Mouse (Mus musculus): ENCODE measurements at regions not wholly inside any gene's neighbourhood (a gene's known extent, or its start where the extent isn't known, plus 50 kb on each side); places are given as distances from the start of the nearest gene placed in this dataset.

DNA sequence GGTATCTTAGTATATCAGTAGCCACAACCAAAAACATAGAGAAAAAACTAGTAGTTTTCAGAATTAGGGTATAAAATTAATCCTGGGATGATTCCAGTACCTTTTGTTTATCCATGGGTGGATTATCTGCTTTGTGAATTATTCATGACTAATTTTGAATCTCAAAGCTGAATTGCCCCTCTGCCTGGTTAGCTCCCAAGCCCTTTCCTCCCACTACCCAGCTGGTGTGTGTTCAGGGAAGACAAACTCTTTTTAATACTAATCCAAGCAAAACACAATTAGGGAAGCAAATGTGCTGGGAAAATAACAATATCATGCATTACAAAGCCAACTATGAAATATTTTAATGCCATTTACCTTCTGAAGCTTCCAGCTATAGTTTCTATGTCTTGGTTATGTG, 347.4 kb downstream of the Gm43517 start:
- no peak for ATAC-seq
- Histone ChIP-seq H3K4me3 (replicated peaks) (no peak overlapping the region), H3K36me3 (no peaks in the 10 kb centered on the region), H3K27me3 (replicated peaks) (no peaks in the 10 kb centered on the region), H3K4me2 (replicated peaks) (no peak overlapping the region), H3K4me1 (replicated peaks) (no peaks in the 10 kb centered on the region), H3K27ac (no peak overlapping the region), H3K9me3 (no peaks in the 10 kb centered on the region), H3K9ac (no peak overlapping the region)

DNA sequence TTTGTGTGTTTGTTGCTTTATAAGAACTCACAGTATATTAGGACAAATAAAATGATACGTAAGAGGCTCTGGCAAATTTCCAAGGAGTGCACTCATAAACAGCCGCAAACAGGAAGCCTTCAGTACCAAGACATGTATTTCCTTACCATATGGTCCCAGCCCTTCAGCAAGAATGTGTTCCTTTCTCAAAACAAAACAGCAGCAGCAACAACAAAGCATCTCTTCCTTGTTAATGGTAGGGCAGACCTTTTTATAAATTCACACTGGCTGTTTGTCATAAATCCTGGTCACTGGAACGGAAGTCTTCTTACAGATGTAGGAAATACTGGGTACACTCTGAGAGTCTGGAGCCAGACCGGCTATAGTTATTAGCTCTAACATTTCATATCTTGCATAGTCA, 352.1 kb downstream of the Gm43517 start:
- no peaks in the 10 kb centered on the region for H3K4me1 ChIP-seq (replicated peaks)
- WGBS: 67% methylated on average over 4 of the region's 4 CpGs

DNA sequence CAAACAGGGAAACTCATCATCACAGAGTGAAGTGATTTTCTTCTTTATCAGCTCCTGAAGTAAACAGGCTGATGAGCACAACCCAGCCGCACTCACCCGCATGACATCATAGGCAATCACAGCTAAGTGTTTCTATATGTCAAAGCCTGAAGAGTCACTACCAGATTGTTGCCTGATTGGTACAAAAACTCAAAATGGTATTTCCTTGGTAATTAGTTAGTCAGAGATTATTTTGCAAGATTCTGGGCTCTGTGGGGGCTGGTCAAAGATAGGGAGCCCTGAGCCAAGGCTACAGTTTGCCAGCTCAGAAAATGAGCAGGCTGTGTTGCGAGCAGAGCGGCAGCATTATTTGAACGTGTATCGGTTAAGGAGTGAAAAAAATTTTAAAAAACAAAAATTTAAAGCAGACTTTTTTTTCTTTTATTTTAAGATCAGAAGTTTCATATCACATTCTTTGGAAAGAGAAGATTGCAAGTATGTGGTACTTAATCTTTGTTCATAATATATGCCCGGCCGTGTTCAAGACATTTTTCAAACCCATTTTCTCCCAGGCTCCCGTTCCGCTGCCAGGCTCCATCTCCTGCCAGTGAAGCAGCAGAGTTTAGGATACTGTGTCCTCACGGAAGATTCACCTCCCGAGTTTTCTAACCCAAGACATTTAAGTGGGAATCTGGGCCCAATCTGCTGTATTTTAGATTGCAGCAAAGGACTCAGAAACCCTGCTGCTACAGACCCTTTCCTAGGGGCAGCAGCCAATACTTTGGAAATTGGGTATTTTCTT, 355.2 kb downstream of the Gm43517 start:
- Histone ChIP-seq H3K27ac (no peak overlapping the region), H3K4me2 (replicated peaks) (no peak overlapping the region), H3K36me3 (no peaks in the 10 kb centered on the region), H3K27me3 (replicated peaks) (no peaks in the 10 kb centered on the region), H3K9ac (no peak overlapping the region), H3K4me1 (replicated peaks) (no peaks in the 10 kb centered on the region), H3K4me3 (replicated peaks) (no peak overlapping the region), H3K9me3 (no peaks in the 10 kb centered on the region)
- ATAC-seq: no peak
- 72% methylated on average over 12 of the region's 12 CpGs for WGBS

More for the DNA sequence above, 352.1 kb downstream of the Gm43517 start:
- no peak overlapping the region for H3K4me2 ChIP-seq (replicated peaks)
- no peaks in the 10 kb centered on the region for H3K27me3 ChIP-seq (replicated peaks)
- no peak overlapping the region for H3K27ac ChIP-seq
- H3K9me3 ChIP-seq: no peaks in the 10 kb centered on the region
- no peak overlapping the region for H3K9ac ChIP-seq
- ATAC-seq: no peak
- H3K4me3 ChIP-seq (replicated peaks): no peak overlapping the region
- no peaks in the 10 kb centered on the region for H3K36me3 ChIP-seq

DNA sequence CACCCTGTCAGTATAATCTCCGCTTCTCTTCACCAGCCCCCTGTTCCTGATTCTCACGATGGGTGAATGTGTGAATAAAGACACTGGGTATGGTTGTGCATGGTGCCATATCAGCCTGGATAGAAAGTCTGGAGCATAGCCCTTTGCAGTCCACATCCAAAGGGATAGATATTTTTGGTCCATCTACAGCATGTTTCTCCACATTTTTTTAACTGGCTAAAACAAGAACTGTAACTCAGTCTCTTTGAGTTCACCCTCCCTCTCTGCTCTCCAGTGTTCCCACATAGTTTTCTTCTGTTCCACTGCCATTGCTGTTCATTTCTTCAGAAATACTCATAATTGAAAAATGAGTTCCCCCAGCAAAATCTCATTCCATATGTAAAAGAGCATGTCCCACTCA, 358.4 kb downstream of the Gm43517 start:
- Histone ChIP-seq H3K4me3 (replicated peaks) (no peak overlapping the region), H3K36me3 (no peaks in the 10 kb centered on the region), H3K4me1 (replicated peaks) (no peaks in the 10 kb centered on the region), H3K9ac (no peak overlapping the region), H3K27me3 (replicated peaks) (no peaks in the 10 kb centered on the region), H3K4me2 (replicated peaks) (no peak overlapping the region), H3K27ac (no peak overlapping the region), H3K9me3 (no peaks in the 10 kb centered on the region)
- ATAC-seq: no peak
- 87% methylated on average over 2 of the region's 2 CpGs for WGBS

DNA sequence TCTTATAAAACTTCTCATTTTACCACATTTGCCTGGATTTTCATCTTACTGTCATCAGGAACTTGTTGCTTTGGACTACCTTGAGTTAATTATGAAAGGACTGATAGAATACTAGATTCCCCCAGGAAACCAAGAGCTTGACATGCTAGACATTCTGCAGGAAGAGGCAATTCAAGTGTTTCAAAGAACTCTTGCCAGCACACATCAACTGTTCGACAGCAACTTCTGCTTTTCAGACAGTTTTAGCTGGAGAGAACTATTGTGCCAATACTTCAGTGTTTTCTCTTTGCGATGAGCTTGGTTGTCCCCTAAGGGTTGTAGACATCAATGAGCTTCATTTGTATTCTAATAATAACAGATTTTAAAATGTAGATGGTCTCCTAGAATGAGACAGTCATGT, 362.1 kb downstream of the Gm43517 start:
- H3K4me2 ChIP-seq (replicated peaks): no peak overlapping the region
- no peaks in the 10 kb centered on the region for H3K9me3 ChIP-seq
- no peaks in the 10 kb centered on the region for H3K36me3 ChIP-seq
- H3K9ac ChIP-seq: no peak overlapping the region
- 75% methylated on average over 2 of the region's 2 CpGs for WGBS
- H3K27ac ChIP-seq: no peak overlapping the region
- H3K4me1 ChIP-seq (replicated peaks): no peaks in the 10 kb centered on the region
- no peak overlapping the region for H3K4me3 ChIP-seq (replicated peaks)
- no peak for ATAC-seq
- H3K27me3 ChIP-seq (replicated peaks): no peaks in the 10 kb centered on the region

DNA sequence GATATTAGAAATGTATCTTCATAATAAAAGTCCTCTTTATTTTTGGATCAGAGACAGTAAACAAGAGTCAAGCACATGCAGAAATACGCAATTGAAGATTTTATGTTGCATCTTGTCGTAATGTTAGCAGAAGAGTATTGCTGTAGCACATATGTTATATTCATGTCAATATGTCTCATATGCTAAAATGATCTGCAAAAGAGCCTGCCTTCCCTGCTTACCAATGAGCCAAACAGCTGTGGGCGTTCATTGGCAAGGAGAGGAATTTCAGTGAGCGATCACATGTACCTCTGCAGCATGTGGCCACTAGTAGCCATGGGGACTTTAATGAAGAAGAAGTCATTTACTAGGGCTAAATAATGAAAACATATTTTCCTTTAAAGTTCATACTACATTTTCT, 373.4 kb downstream of the Gm43517 start:
- Histone ChIP-seq H3K9ac (no peak overlapping the region), H3K9me3 (no peaks in the 10 kb centered on the region), H3K36me3 (no peaks in the 10 kb centered on the region), H3K27ac (no peak overlapping the region), H3K4me1 (replicated peaks) (no peaks in the 10 kb centered on the region), H3K4me3 (replicated peaks) (no peak overlapping the region), H3K27me3 (replicated peaks) (no peaks in the 10 kb centered on the region), H3K4me2 (replicated peaks) (no peak overlapping the region)
- WGBS: 85% methylated on average over 4 of the region's 4 CpGs
- no peak for ATAC-seq

DNA sequence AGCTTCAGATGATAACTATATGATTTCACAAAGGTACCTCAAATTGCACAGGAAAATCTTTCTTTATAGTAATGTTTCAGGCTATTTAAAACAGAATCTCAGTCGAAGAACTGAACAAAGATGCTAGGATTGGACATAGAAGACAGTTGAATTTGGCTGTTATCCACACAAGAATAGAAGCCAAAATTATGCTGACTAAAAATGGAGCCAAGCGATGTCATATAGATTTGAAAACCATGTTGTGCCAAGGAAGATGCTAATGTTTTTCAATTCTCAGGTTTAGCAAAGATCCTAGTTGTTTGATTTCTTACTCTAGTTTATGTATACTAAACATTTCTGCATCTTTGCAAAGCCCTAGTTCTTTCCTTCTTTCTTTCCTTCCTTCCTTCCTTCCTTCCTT, 379.6 kb downstream of the Gm43517 start:
- Histone ChIP-seq H3K4me1 (replicated peaks) (no peaks in the 10 kb centered on the region), H3K9me3 (no peaks in the 10 kb centered on the region), H3K27me3 (replicated peaks) (no peaks in the 10 kb centered on the region), H3K4me2 (replicated peaks) (no peak overlapping the region), H3K36me3 (no peaks in the 10 kb centered on the region), H3K4me3 (replicated peaks) (no peak overlapping the region), H3K9ac (no peak overlapping the region), H3K27ac (no peak overlapping the region)
- WGBS: 77% methylated on average over 2 of the region's 2 CpGs
- no peak for ATAC-seq

DNA sequence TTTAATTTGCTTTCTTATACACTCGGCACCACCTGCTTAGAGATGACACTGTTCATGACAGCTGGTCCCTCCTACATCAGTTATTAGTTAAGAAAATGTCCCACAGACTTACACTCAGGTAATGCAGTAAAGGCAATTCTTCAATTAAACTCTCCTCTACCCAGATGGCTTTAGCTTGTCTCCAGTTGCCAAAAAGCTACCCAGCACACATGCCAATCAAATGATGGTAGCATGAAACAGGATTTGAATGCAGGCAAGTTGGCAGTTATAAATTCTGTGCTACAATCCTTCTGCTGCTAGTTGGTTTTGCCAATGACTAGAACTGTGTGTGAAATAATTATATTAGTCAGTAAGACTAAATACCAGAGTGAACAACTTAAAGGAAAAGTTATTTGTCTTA, 423.4 kb downstream of the Gm43517 start:
- H3K27ac ChIP-seq: no peak overlapping the region
- no peaks in the 10 kb centered on the region for H3K36me3 ChIP-seq
- no peak for ATAC-seq
- no peaks in the 10 kb centered on the region for H3K27me3 ChIP-seq (replicated peaks)
- no peaks in the 10 kb centered on the region for H3K4me1 ChIP-seq (replicated peaks)
- no peaks in the 10 kb centered on the region for H3K9me3 ChIP-seq
- no peak overlapping the region for H3K4me3 ChIP-seq (replicated peaks)
- H3K4me2 ChIP-seq (replicated peaks): no peak overlapping the region
- 94% methylated on average over 1 of the region's 1 CpGs for WGBS
- no peak overlapping the region for H3K9ac ChIP-seq

DNA sequence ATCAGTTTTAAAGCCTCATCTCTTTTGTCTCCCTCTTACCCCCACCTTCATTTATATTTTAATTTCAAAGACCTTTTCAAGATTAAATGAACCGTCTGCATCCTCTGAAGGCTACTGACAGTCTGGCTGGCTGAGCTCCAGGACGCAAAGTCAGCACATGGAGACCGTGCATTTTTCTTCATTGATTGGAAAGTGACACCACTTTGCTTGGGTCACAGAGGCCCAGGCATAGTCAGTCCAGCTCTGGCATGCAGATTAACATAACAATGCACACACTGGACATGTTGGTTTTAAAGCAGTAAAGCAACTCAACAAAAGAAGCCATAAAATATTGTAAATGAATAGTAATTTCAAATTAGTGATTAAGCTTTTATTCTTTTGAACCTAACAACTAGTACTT, 429.7 kb downstream of the Gm43517 start:
- H3K9ac ChIP-seq: no peak overlapping the region
- H3K27ac ChIP-seq: no peak overlapping the region
- no peak overlapping the region for H3K4me3 ChIP-seq (replicated peaks)
- H3K4me1 ChIP-seq (replicated peaks): no peaks in the 10 kb centered on the region
- no peaks in the 10 kb centered on the region for H3K36me3 ChIP-seq
- 61% methylated on average over 3 of the region's 3 CpGs for whole genome bisulfite sequencing
- no peak overlapping the region for H3K4me2 ChIP-seq (replicated peaks)
- H3K9me3 ChIP-seq: no peaks in the 10 kb centered on the region
- ATAC-seq: no peak
- H3K27me3 ChIP-seq (replicated peaks): no peaks in the 10 kb centered on the region

DNA sequence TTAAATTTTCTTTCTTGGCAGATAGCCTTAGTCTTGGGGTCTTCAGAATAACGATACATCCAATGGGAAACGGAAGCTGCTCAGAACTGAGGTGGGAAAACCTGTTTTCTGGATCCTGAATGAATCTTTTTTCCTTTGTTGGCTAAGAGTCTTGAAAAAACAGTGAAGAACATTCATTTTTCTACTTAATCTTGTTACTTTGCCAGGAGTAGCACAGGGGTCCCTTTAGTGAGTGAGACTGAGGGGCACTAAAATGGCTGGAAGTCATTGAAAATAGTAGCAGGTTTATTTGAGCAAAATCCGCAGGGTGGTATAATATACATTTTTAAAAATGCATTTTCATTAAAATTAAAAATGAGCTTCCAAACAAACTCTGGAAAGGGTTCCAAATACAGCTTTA, 442.8 kb downstream of the Gm43517 start:
- Histone ChIP-seq H3K36me3 (no peaks in the 10 kb centered on the region), H3K27ac (no peak overlapping the region), H3K4me2 (replicated peaks) (no peak overlapping the region), H3K4me1 (replicated peaks) (no peaks in the 10 kb centered on the region), H3K4me3 (replicated peaks) (no peak overlapping the region), H3K27me3 (replicated peaks) (no peaks in the 10 kb centered on the region), H3K9ac (no peak overlapping the region), H3K9me3 (no peaks in the 10 kb centered on the region)
- no peak for ATAC-seq
- 89% methylated on average over 3 of the region's 3 CpGs for WGBS

DNA sequence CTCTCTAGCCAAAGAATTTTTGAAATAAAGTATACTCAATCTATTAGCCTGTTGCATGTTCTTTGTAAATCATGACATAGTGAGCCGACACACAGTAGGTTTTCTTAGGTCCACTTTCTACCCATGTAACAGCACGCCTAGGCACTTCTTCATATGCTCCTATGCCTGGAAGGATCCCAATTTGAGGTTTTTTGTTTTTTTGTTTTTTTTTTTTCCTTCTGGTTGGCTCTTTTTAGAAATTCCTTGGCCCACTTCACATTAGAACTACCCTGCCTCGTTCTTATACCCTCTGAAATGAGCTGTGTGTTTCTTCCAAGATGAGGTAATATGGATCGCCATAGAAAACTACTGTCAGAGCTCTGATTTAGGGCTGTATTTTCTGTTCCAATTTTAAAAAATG, 443.6 kb downstream of the Gm43517 start:
- Histone ChIP-seq H3K27ac (no peak overlapping the region), H3K4me2 (replicated peaks) (no peak overlapping the region), H3K9me3 (no peaks in the 10 kb centered on the region), H3K9ac (no peak overlapping the region), H3K36me3 (no peaks in the 10 kb centered on the region), H3K4me1 (replicated peaks) (no peaks in the 10 kb centered on the region), H3K27me3 (replicated peaks) (no peaks in the 10 kb centered on the region), H3K4me3 (replicated peaks) (no peak overlapping the region)
- WGBS: 87% methylated on average over 4 of the region's 4 CpGs
- ATAC-seq: no peak

DNA sequence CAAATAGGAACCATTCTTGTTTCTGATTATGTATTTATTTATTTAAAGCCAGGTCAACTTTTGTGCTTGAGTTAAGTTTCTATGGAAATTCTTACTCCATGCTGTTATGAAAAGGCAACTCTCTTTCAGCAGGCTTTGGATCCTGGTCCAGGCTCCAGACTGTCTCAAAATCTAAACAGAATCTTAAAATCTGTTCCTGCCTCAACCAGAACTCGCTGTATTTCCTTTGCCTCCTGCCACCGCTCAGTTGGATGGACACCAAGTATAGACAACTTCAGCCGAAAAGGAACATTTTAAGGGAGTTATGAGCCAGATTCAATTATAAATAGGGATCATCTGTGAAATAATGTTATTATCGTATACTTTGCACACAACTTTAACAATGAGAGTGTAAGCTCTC, 445.7 kb downstream of the Gm43517 start:
- ATAC-seq: no peak
- Histone ChIP-seq H3K27me3 (replicated peaks) (no peaks in the 10 kb centered on the region), H3K4me3 (replicated peaks) (no peak overlapping the region), H3K9ac (no peak overlapping the region), H3K9me3 (no peaks in the 10 kb centered on the region), H3K4me2 (replicated peaks) (no peak overlapping the region), H3K4me1 (replicated peaks) (no peaks in the 10 kb centered on the region), H3K36me3 (no peaks in the 10 kb centered on the region), H3K27ac (no peak overlapping the region)
- 86% methylated on average over 4 of the region's 4 CpGs for WGBS

DNA sequence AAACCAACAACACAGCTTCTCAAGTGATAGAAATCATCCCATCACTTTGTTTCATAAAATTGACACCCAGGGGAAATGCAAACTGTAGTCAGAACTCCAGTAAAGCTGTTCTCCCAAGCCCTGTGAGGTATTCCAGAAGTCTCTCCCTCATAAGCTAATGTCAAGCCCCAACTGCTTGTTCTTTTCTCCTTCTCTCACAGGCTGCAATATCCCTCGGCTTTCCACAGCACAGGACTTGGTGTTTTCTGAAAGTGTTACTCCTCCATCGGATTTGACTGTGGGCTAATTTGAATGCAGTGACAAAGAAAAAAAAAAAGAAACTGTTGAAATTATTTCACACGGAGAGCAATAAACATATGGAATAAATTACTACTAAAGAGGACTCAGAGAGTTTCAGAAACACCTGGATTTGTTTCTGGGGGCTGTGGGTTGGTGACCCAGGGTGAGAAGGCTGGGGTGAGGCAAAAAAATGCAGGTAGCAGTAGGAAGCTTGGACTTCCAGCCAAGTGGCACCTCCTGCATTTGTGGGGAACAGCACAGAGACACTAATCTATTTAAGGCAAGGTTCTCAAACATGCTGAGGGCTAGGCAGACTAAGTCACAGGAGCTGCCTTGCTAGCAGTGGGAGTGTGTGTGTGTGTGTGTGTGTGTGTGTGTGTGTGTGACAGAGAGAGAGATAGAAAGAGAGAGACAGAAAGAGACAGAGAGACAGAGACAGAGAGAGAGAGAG, 447.3 kb downstream of the Gm43517 start:
- no peaks in the 10 kb centered on the region for H3K27me3 ChIP-seq (replicated peaks)
- H3K4me2 ChIP-seq (replicated peaks): no peak overlapping the region
- no peak for ATAC-seq
- no peaks in the 10 kb centered on the region for H3K9me3 ChIP-seq
- 42% methylated on average over 3 of the region's 3 CpGs for WGBS
- no peak overlapping the region for H3K4me3 ChIP-seq (replicated peaks)
- no peaks in the 10 kb centered on the region for H3K4me1 ChIP-seq (replicated peaks)
- no peaks in the 10 kb centered on the region for H3K36me3 ChIP-seq
- no peak overlapping the region for H3K27ac ChIP-seq
- no peak overlapping the region for H3K9ac ChIP-seq

All from intestine, embryonic 15.5 days (tissue).